Mouse (Mus musculus) heart, adult 2 months (tissue): ENCODE measurements at regions not wholly inside any gene's neighbourhood (a gene's known extent, or its start where the extent isn't known, plus 50 kb on each side); places are given as distances from the start of the nearest gene placed in this dataset.

Source experiments
- CTCF ChIP-seq: fragments of 200-600 bp; IDR thresholded peaks from 2 replicates; pipeline ENCODE4 v1.8.1; 2022; ENCODE audit warnings: antibody characterized with exemption, mild to moderate bottlenecking, moderate library complexity
- EP300 ChIP-seq: fragments of 200-500 bp; IDR thresholded peaks from 2 replicates; pipeline ENCODE4 v1.6.1; 2011; ENCODE audit warnings: low read depth, low read length, control low read depth; ENCODE audit not compliant: insufficient read depth
- POLR2A ChIP-seq: fragments of 200-500 bp; IDR thresholded peaks from 2 replicates; pipeline ENCODE4 v1.6.1; 2011; ENCODE audit warnings: mild to moderate bottlenecking, low read depth, low read length, control low read depth; ENCODE audit not compliant: insufficient read depth

- TF ChIP-seq CTCF (no peak), POLR2A (no peak), EP300 (no peak)
Measured at GRCm38 (mm10) chr2:162772520-162772919, 111.6 kb upstream of the Ptprt start.
